Mouse (Mus musculus) MEL (cell line): ENCODE results near the gene Hcfc2. TPM values are rescaled to one million over a fixed set of nuclear protein-coding genes. Genes with fewer than 3 reads are reported as not detected.

Experiments used
- DNase-seq: peaks from one replicate; pipeline ENCODE4 v3.0.0; 2011; ENCODE audit warnings: low read depth, low spot score
- H3K27ac ChIP-seq: 2 replicates; pipeline ENCODE4 v1.5.1; 2012; ENCODE audit warnings: low read depth, mild to moderate bottlenecking, control low read depth, low read length, moderate library complexity; ENCODE audit not compliant: control insufficient read depth
- H3K27me3 ChIP-seq, 2 experiments: fragments of 150-350 bp in 1 of 2; sonication (generic) in 1 of 2; 2 replicates each; pipeline ENCODE4 v1.6.1; 2012; ENCODE audit warnings: low read length in 2 of 2, mild to moderate bottlenecking in 2 of 2, improper control_type of control experiment in 1 of 2, moderate library complexity in 1 of 2; ENCODE audit not compliant: insufficient read depth in 2 of 2, control insufficient read depth in 1 of 2
- H3K36me3 ChIP-seq, 2 experiments: 2 replicates each; pipeline ENCODE4 v1.6.1; 2012 to 2014; ENCODE audit warnings: low read length in 2 of 2, improper control_type of control experiment in 1 of 2, inconsistent platforms in 1 of 2, mild to moderate bottlenecking in 1 of 2; ENCODE audit not compliant: insufficient read depth in 2 of 2, control insufficient read depth in 1 of 2
- H3K4me1 ChIP-seq, 2 experiments: fragments of 150-350 bp in 1 of 2; sonication (generic) in 1 of 2; 2 replicates each; pipeline ENCODE4 v1.6.1; 2012; ENCODE audit warnings: low read length in 2 of 2, improper control_type of control experiment in 1 of 2, mild to moderate bottlenecking in 1 of 2; ENCODE audit not compliant: insufficient read depth in 2 of 2, control insufficient read depth in 1 of 2
- H3K4me3 ChIP-seq, 2 experiments: fragments of 150-350 bp in 1 of 2; sonication (generic) in 1 of 2; 2 replicates each; pipeline ENCODE4 v1.5.1; 2012; ENCODE audit warnings: low read depth in 2 of 2, low read length in 2 of 2, mild to moderate bottlenecking in 2 of 2, moderate library complexity in 2 of 2, control low read depth in 1 of 2, improper control_type of control experiment in 1 of 2; ENCODE audit not compliant: control insufficient read depth in 1 of 2, insufficient read depth in 1 of 2
- H3K79me2 ChIP-seq: 2 replicates; pipeline ENCODE4 v1.6.1; 2012; ENCODE audit warnings: mild to moderate bottlenecking, low read length, moderate library complexity; ENCODE audit not compliant: control insufficient read depth, poor library complexity, insufficient read depth
- H3K9ac ChIP-seq: 2 replicates; pipeline ENCODE4 v1.6.1; 2012; ENCODE audit warnings: low read depth, mild to moderate bottlenecking, control low read depth, low read length, moderate library complexity; ENCODE audit not compliant: control insufficient read depth, poor library complexity, severe bottlenecking
- H3K9me3 ChIP-seq: fragments of 150-350 bp; sonication (generic); replicated peaks from 2 replicates; pipeline ENCODE4 v1.6.1; 2012; ENCODE audit warnings: mild to moderate bottlenecking, low read length, improper control_type of control experiment, moderate library complexity; ENCODE audit not compliant: insufficient read depth
- ELF1 ChIP-seq: IDR thresholded peaks from 2 replicates; pipeline ENCODE4 v1.6.1; 2014; ENCODE audit warnings: low read depth, mild to moderate bottlenecking, inconsistent platforms, low read length, improper control_type of control experiment, moderate library complexity
- ETS1 ChIP-seq: IDR thresholded peaks from 2 replicates; pipeline ENCODE4 v1.6.1; 2012; ENCODE audit warnings: low read depth, mild to moderate bottlenecking, inconsistent platforms, low read length, improper control_type of control experiment, moderate library complexity
- GATA1 ChIP-seq: IDR thresholded peaks from 2 replicates; pipeline ENCODE4 v1.6.1; 2011; ENCODE audit warnings: low read depth, low read length, improper control_type of control experiment
- JUND ChIP-seq: IDR thresholded peaks from 2 replicates; pipeline ENCODE4 v1.6.1; 2011; ENCODE audit warnings: low read depth, mild to moderate bottlenecking, improper control_type of control experiment, low read length
- MAFK ChIP-seq: IDR thresholded peaks from 2 replicates; pipeline ENCODE4 v1.6.1; 2011; ENCODE audit warnings: low read depth, mild to moderate bottlenecking, low read length, improper control_type of control experiment, borderline replicate concordance
- MAX ChIP-seq: IDR thresholded peaks from 2 replicates; pipeline ENCODE4 v1.6.1; 2011; ENCODE audit warnings: low read length, improper control_type of control experiment
- MAZ ChIP-seq: IDR thresholded peaks from 2 replicates; pipeline ENCODE4 v1.6.1; 2012; ENCODE audit warnings: low read depth, mild to moderate bottlenecking, inconsistent platforms, low read length, improper control_type of control experiment
- MEF2A ChIP-seq: IDR thresholded peaks from 2 replicates; pipeline ENCODE4 v1.6.1; 2014; ENCODE audit warnings: low read depth, mild to moderate bottlenecking, inconsistent platforms, low read length, improper control_type of control experiment; ENCODE audit not compliant: poor library complexity, insufficient replicate concordance, severe bottlenecking; ENCODE audit errors: extremely low read depth
- MXI1 ChIP-seq: IDR thresholded peaks from 2 replicates; pipeline ENCODE4 v1.6.1; 2011; ENCODE audit warnings: mild to moderate bottlenecking, low read depth, low read length, improper control_type of control experiment
- NELFE ChIP-seq: IDR thresholded peaks from 2 replicates; pipeline ENCODE4 v1.6.1; 2011; ENCODE audit warnings: low read depth, low read length, improper control_type of control experiment
- POLR2A ChIP-seq, 2 experiments: IDR thresholded peaks; 2 replicates each; pipeline ENCODE4 v1.6.1; 2011 to 2012; ENCODE audit warnings: low read length in 2 of 2, mild to moderate bottlenecking in 2 of 2, control low read depth in 1 of 2, improper control_type of control experiment in 1 of 2, low read depth in 1 of 2, moderate library complexity in 1 of 2; ENCODE audit not compliant: control insufficient read depth in 1 of 2, insufficient read depth in 1 of 2, poor library complexity in 1 of 2
- POLR2AphosphoS2 ChIP-seq: IDR thresholded peaks from 2 replicates; pipeline ENCODE4 v1.6.1; 2011; ENCODE audit warnings: low read length, improper control_type of control experiment
- RAD21 ChIP-seq: IDR thresholded peaks from 2 replicates; pipeline ENCODE4 v1.6.1; 2011; ENCODE audit warnings: mild to moderate bottlenecking, low read depth, low read length, improper control_type of control experiment
- RCOR1 ChIP-seq: IDR thresholded peaks from 2 replicates; pipeline ENCODE4 v1.6.1; 2012; ENCODE audit warnings: low read depth, mild to moderate bottlenecking, inconsistent platforms, low read length, improper control_type of control experiment
- TBP ChIP-seq: IDR thresholded peaks from 2 replicates; pipeline ENCODE4 v1.8.0; 2011; ENCODE audit warnings: low read depth, low read length, improper control_type of control experiment
- TCF12 ChIP-seq: IDR thresholded peaks from 2 replicates; pipeline ENCODE4 v1.6.1; 2014; ENCODE audit warnings: low read depth, mild to moderate bottlenecking, inconsistent platforms, low read length, improper control_type of control experiment, moderate library complexity
- UBTF ChIP-seq: IDR thresholded peaks from 2 replicates; pipeline ENCODE4 v1.6.1; 2012; ENCODE audit warnings: low read depth, mild to moderate bottlenecking, inconsistent platforms, low read length, improper control_type of control experiment, moderate library complexity, borderline replicate concordance; ENCODE audit not compliant: insufficient read depth
- ZNF384 ChIP-seq: IDR thresholded peaks from 2 replicates; pipeline ENCODE4 v1.6.1; 2012; ENCODE audit warnings: low read depth, mild to moderate bottlenecking, inconsistent platforms, low read length, improper control_type of control experiment
- polyA plus RNA-seq, 2 experiments: library from polyadenylated mRNA; stranded (reverse) in 1 of 2; unstranded in 1 of 2; fragments of >175 nt in 1 of 2; fragments of >200 nt in 1 of 2; gene quantifications; 2 replicates each; pipeline versions ENCODE4 v1.2.1 to v1.2.4; 2012; ENCODE audit warnings: low replicate concordance in 2 of 2, low read depth in 1 of 2; ENCODE audit not compliant: insufficient read length in 2 of 2, insufficient read depth in 1 of 2, missing spikeins in 1 of 2
- total RNA-seq: library from RNA; depleted of rRNA; stranded (reverse); fragments of 300-350 nt; gene quantifications from 2 replicates; pipeline ENCODE4 v1.2.3, GENCODE M21; 2012; rRNA removed

Gene Hcfc2
- total RNA-seq (21.0 and 22.9 TPM in 2 replicates), polyA plus RNA-seq (10 to 100 TPM in 1 of 2 experiments, not detected in 1; 20.9 TPM)

GRCm38 (mm10) chr10:82695956-82696355 is at the start of gene Hcfc2:
TSS of gene Hcfc2 (plus strand) at chr10:82696160.
- no peak for TF ChIP-seq GATA1
- TF ChIP-seq MAZ, result no peak
- TF ChIP-seq MEF2A, result no peak
- TF ChIP-seq ZNF384, result no peak
- TF ChIP-seq JUND, result no peak
- TF ChIP-seq MXI1, result no peak
- no peak for TF ChIP-seq ETS1
- no peak for TF ChIP-seq TCF12
- no peak for TF ChIP-seq UBTF
- TF ChIP-seq MAX, result no peak
- no peak for TF ChIP-seq ELF1
- TF ChIP-seq TBP, result no peak
- no peak for TF ChIP-seq NELFE
- no peak for DNase-seq
- H3K27ac ChIP-seq, result peak within 1 kb of the TSS; percentile 98
- H3K9ac ChIP-seq, result peak within 1 kb of the TSS; percentile 47
- H3K4me1 ChIP-seq, result peaks cover 12 to 37% of the 10 kb centered on the region in 2 experiments
- H3K27me3 ChIP-seq, result no peaks in the 10 kb centered on the region
- peaks cover 9% of the 10 kb centered on the region for H3K79me2 ChIP-seq
- peak within 1 kb of the TSS; percentile 2 to 19; a peak in 3 of 4 replicates for H3K4me3 ChIP-seq
- H3K36me3 ChIP-seq, result peaks cover 0 to 39% of the 10 kb centered on the region in 2 experiments; a peak in 2 of 4 replicates
- no peaks in the 10 kb centered on the region for H3K9me3 ChIP-seq

GRCm38 (mm10) chr10:82647205-82647811 is 48.7 kb upstream of the Hcfc2 start:
- no peaks in the 10 kb centered on the region for H3K79me2 ChIP-seq
- TF ChIP-seq MAFK (no peak), POLR2A (IDR thresholded peaks at IDR 0.05; ENCODE audit: control insufficient read depth in 1 of 2, insufficient read depth in 1 of 2, low read depth in 1 of 2, low read length in 2 of 2, poor library complexity in 1 of 2) (no peak), UBTF (no peak), RCOR1 (no peak), POLR2AphosphoS2 (no peak), RAD21 (no peak)
- TF ChIP-seq, all 39 proteins: peak for 0
- Histone ChIP-seq H3K9me3 (no peaks in the 10 kb centered on the region), H3K9ac (no peak overlapping the region), H3K27ac (no peak overlapping the region), H3K36me3 (peaks cover 0 to 20% of the 10 kb centered on the region in 2 experiments; a peak in 2 of 4 replicates), H3K4me3 (no peak overlapping the region), H3K27me3 (no peaks in the 10 kb centered on the region), H3K4me1 (no peaks in the 10 kb centered on the region)
- no peak for DNase-seq
